Mouse (Mus musculus): Measurements from ENCODE around the gene 1700113H08Rik. TPM values are rescaled to one million over a fixed set of nuclear protein-coding genes. Genes with fewer than 3 reads are reported as not detected.

Gene 1700113H08Rik
- polyA plus RNA-seq, 1 experiment: not detected

- TF ChIP-seq CEBPB (IDR thresholded peaks at IDR 0.05; ENCODE audit: insufficient read depth, poor library complexity, severe bottlenecking) (no peak), E2F4 (IDR thresholded peaks at IDR 0.05; ENCODE audit: insufficient read depth) (no peak), MAX (IDR thresholded peaks at IDR 0.05; ENCODE audit: low read depth) (no peak), MYOD1 (IDR thresholded peaks at IDR 0.05; ENCODE audit: control insufficient read depth in 1 of 3, insufficient read length in 2 of 3, low read depth in 2 of 3) (no peak), MYOG (IDR thresholded peaks at IDR 0.05; ENCODE audit: control insufficient read depth in 1 of 3, insufficient read depth in 1 of 3, insufficient read length in 2 of 3, low read depth in 2 of 3) (no peak), TCF3 (IDR thresholded peaks at IDR 0.05; ENCODE audit: insufficient read length, low read depth) (no peak), POLR2A (IDR thresholded peaks at IDR 0.05; ENCODE audit: insufficient read length, low read depth) (no peak), SRF (IDR thresholded peaks at IDR 0.05; ENCODE audit: control insufficient read depth, insufficient read length, low read depth) (no peak), REST (IDR thresholded peaks at IDR 0.05; ENCODE audit: insufficient read depth, insufficient read length) (no peak), POLR2AphosphoS2 (IDR thresholded peaks at IDR 0.05; ENCODE audit: insufficient read length, low read depth) (no peak), USF1 (IDR thresholded peaks at IDR 0.05; ENCODE audit: low read depth) (no peak), TCF12 (IDR thresholded peaks at IDR 0.05; ENCODE audit: insufficient read depth, poor library complexity, severe bottlenecking) (no peak)
- Histone ChIP-seq H3K4me3 (no peak overlapping the region), H3K36me3 (ENCODE audit: control insufficient read depth, insufficient read depth) (no peaks in the 10 kb centered on the region), H3K4me2 (ENCODE audit: low read depth) (no peak overlapping the region), H3K79me2 (ENCODE audit: control insufficient read depth, insufficient read depth) (no peaks in the 10 kb centered on the region), H3ac (ENCODE audit: control insufficient read depth, insufficient read length) (no peak overlapping the region), H3K27me3 (ENCODE audit: control insufficient read depth, insufficient read depth, insufficient read length) (no peaks in the 10 kb centered on the region)
Observed at GRCm38 (mm10) chr10:87159781-87160180, 101.9 kb downstream of the 1700113H08Rik start.

DNA sequence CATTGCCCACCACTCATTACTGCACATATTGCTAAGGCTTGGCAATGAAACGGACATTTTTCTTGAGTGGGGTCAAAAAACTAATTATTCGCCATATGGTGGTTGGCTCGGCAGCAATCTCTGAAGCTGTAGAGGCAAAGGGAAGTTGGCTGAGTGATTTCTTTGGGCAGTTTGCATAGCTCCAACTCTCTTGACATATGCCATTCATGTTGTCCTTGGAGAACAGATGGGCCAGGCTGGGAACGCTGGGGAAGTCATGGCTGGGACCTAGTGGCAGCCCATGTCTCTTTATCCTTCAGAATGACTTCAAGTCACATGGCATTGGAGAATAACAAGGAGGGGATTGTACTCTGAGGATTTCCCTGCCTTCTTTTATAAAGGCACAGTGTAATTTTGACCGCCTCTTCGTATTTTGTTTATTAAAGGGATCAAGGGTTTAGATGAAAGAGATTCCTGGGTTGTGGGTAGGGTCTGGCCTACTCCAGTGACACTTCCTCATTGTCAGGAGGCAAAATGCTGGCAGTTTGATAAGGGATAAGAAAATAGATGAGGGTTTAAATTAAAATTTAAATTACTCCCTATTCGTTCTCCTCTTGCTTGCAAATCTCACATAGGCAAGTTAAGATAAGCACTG, 138.4 kb downstream of the 1700113H08Rik start:
- no peak overlapping the region for H3ac ChIP-seq (ENCODE audit: control insufficient read depth, insufficient read length)
- no peaks in the 10 kb centered on the region for H3K27me3 ChIP-seq (ENCODE audit: control insufficient read depth, insufficient read depth, insufficient read length)

DNA sequence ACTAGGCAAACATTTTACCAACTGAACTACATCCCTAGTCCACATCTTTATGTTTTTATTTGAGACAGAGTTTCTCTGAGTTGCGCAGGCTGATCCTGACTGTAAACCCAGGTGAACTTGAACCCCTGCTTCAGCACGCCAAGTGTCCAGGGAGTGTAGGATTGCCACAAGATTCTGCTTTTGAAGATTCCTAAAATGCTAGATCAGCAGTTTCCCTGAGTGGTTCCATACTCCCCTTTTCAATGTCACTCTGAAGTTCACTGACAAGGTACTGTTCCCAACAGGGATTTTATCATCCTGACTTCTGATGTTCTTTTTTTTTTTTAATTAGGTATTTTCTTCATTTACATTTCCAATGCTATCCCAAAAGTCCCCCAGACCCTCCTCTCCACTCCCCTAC, 140.9 kb downstream of the 1700113H08Rik start:
- TF ChIP-seq POLR2A (IDR thresholded peaks at IDR 0.05; ENCODE audit: insufficient read length, low read depth): no peak
- no peak for TF ChIP-seq MAX (IDR thresholded peaks at IDR 0.05; ENCODE audit: low read depth)
- TF ChIP-seq USF1 (IDR thresholded peaks at IDR 0.05; ENCODE audit: low read depth): no peak
- no peak for TF ChIP-seq MYOD1 (IDR thresholded peaks at IDR 0.05; ENCODE audit: control insufficient read depth in 1 of 3, insufficient read length in 2 of 3, low read depth in 2 of 3)
- Histone ChIP-seq H3ac (ENCODE audit: control insufficient read depth, insufficient read length) (no peak overlapping the region), H3K27me3 (ENCODE audit: control insufficient read depth, insufficient read depth, insufficient read length) (no peaks in the 10 kb centered on the region), H3K4me3 (no peak overlapping the region), H3K79me2 (ENCODE audit: control insufficient read depth, insufficient read depth) (no peaks in the 10 kb centered on the region), H3K4me2 (ENCODE audit: low read depth) (no peak overlapping the region), H3K36me3 (ENCODE audit: control insufficient read depth, insufficient read depth) (no peaks in the 10 kb centered on the region)

More for the DNA sequence above, 138.4 kb downstream of the 1700113H08Rik start:
- H3K79me2 ChIP-seq (ENCODE audit: control insufficient read depth, insufficient read depth): no peaks in the 10 kb centered on the region
- H3K4me3 ChIP-seq: no peak overlapping the region
- no peaks in the 10 kb centered on the region for H3K36me3 ChIP-seq (ENCODE audit: control insufficient read depth, insufficient read depth)
- no peak overlapping the region for H3K4me2 ChIP-seq (ENCODE audit: low read depth)
- TF ChIP-seq USF1 (IDR thresholded peaks at IDR 0.05; ENCODE audit: low read depth) (no peak), SRF (IDR thresholded peaks at IDR 0.05; ENCODE audit: control insufficient read depth, insufficient read length, low read depth) (no peak), REST (IDR thresholded peaks at IDR 0.05; ENCODE audit: insufficient read depth, insufficient read length) (no peak)

- no peaks in the 10 kb centered on the region for H3K36me3 ChIP-seq (ENCODE audit: control insufficient read depth, insufficient read depth)
- no peak overlapping the region for H3K4me3 ChIP-seq
- no peaks in the 10 kb centered on the region for H3K27me3 ChIP-seq (ENCODE audit: control insufficient read depth, insufficient read depth, insufficient read length)
Observed at GRCm38 (mm10) chr10:87209466-87209865, 151.6 kb downstream of the 1700113H08Rik start.

DNA sequence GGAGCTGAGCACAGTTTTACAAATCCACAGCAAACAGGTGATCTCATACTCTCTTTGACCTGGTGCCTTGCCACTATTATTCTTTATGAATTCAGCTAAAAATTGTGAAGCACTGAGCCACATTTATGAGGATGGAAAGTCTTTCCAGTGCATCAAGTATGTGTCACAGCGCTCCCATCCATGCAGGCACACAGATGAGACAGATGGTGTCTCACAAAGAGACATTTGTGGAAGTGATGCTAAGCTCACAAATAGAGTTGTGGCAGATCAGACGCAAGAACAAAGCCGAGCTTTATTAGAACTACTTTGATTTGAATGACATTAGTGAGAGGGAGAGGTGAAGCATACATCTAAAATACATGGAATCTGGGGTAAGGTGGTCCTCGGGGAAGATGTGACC, 153.2 kb downstream of the 1700113H08Rik start:
- TF ChIP-seq TCF12 (IDR thresholded peaks at IDR 0.05; ENCODE audit: insufficient read depth, poor library complexity, severe bottlenecking) (no peak), POLR2AphosphoS2 (IDR thresholded peaks at IDR 0.05; ENCODE audit: insufficient read length, low read depth) (no peak), MYOD1 (IDR thresholded peaks at IDR 0.05; ENCODE audit: control insufficient read depth in 1 of 3, insufficient read length in 2 of 3, low read depth in 2 of 3) (no peak), E2F4 (IDR thresholded peaks at IDR 0.05; ENCODE audit: insufficient read depth) (no peak), SRF (IDR thresholded peaks at IDR 0.05; ENCODE audit: control insufficient read depth, insufficient read length, low read depth) (no peak), POLR2A (IDR thresholded peaks at IDR 0.05; ENCODE audit: insufficient read length, low read depth) (no peak), REST (IDR thresholded peaks at IDR 0.05; ENCODE audit: insufficient read depth, insufficient read length) (no peak), USF1 (IDR thresholded peaks at IDR 0.05; ENCODE audit: low read depth) (no peak), MYOG (IDR thresholded peaks at IDR 0.05; ENCODE audit: control insufficient read depth in 1 of 3, insufficient read depth in 1 of 3, insufficient read length in 2 of 3, low read depth in 2 of 3) (no peak), CEBPB (IDR thresholded peaks at IDR 0.05; ENCODE audit: insufficient read depth, poor library complexity, severe bottlenecking) (no peak), MAX (IDR thresholded peaks at IDR 0.05; ENCODE audit: low read depth) (no peak), TCF3 (IDR thresholded peaks at IDR 0.05; ENCODE audit: insufficient read length, low read depth) (no peak)
- no peaks in the 10 kb centered on the region for H3K36me3 ChIP-seq (ENCODE audit: control insufficient read depth, insufficient read depth)
- no peak overlapping the region for H3ac ChIP-seq (ENCODE audit: control insufficient read depth, insufficient read length)
- no peaks in the 10 kb centered on the region for H3K79me2 ChIP-seq (ENCODE audit: control insufficient read depth, insufficient read depth)
- no peaks in the 10 kb centered on the region for H3K27me3 ChIP-seq (ENCODE audit: control insufficient read depth, insufficient read depth, insufficient read length)
- no peak overlapping the region for H3K4me3 ChIP-seq
- H3K4me2 ChIP-seq (ENCODE audit: low read depth): no peak overlapping the region

More at GRCm38 (mm10) chr10:87209466-87209865, 151.6 kb downstream of the 1700113H08Rik start:
- TF ChIP-seq POLR2A (IDR thresholded peaks at IDR 0.05; ENCODE audit: insufficient read length, low read depth) (no peak), MYOG (IDR thresholded peaks at IDR 0.05; ENCODE audit: control insufficient read depth in 1 of 3, insufficient read depth in 1 of 3, insufficient read length in 2 of 3, low read depth in 2 of 3) (no peak), POLR2AphosphoS2 (IDR thresholded peaks at IDR 0.05; ENCODE audit: insufficient read length, low read depth) (no peak), MAX (IDR thresholded peaks at IDR 0.05; ENCODE audit: low read depth) (no peak), E2F4 (IDR thresholded peaks at IDR 0.05; ENCODE audit: insufficient read depth) (no peak), TCF3 (IDR thresholded peaks at IDR 0.05; ENCODE audit: insufficient read length, low read depth) (no peak), CEBPB (IDR thresholded peaks at IDR 0.05; ENCODE audit: insufficient read depth, poor library complexity, severe bottlenecking) (no peak), SRF (IDR thresholded peaks at IDR 0.05; ENCODE audit: control insufficient read depth, insufficient read length, low read depth) (no peak), TCF12 (IDR thresholded peaks at IDR 0.05; ENCODE audit: insufficient read depth, poor library complexity, severe bottlenecking) (no peak), USF1 (IDR thresholded peaks at IDR 0.05; ENCODE audit: low read depth) (no peak), MYOD1 (IDR thresholded peaks at IDR 0.05; ENCODE audit: control insufficient read depth in 1 of 3, insufficient read length in 2 of 3, low read depth in 2 of 3) (no peak), REST (IDR thresholded peaks at IDR 0.05; ENCODE audit: insufficient read depth, insufficient read length) (no peak)
- Histone ChIP-seq H3K79me2 (ENCODE audit: control insufficient read depth, insufficient read depth) (no peaks in the 10 kb centered on the region), H3ac (ENCODE audit: control insufficient read depth, insufficient read length) (no peak overlapping the region), H3K4me2 (ENCODE audit: low read depth) (no peak overlapping the region)
